Mouse (Mus musculus) MEL (cell line): ENCODE data around the gene Limk1. TPM values are rescaled to one million over a fixed set of nuclear protein-coding genes. Genes with fewer than 3 reads are reported as not detected.

Experiments used
- DNase-seq: peaks from one replicate; pipeline ENCODE4 v3.0.0; 2011; ENCODE audit warnings: low read depth, low spot score
- H3K27ac ChIP-seq: 2 replicates; pipeline ENCODE4 v1.5.1; 2012; ENCODE audit warnings: low read depth, mild to moderate bottlenecking, control low read depth, low read length, moderate library complexity; ENCODE audit not compliant: control insufficient read depth
- H3K27me3 ChIP-seq, 2 experiments: fragments of 150-350 bp in 1 of 2; sonication (generic) in 1 of 2; 2 replicates each; pipeline ENCODE4 v1.6.1; 2012; ENCODE audit warnings: low read length in 2 of 2, mild to moderate bottlenecking in 2 of 2, improper control_type of control experiment in 1 of 2, moderate library complexity in 1 of 2; ENCODE audit not compliant: insufficient read depth in 2 of 2, control insufficient read depth in 1 of 2
- H3K36me3 ChIP-seq, 2 experiments: 2 replicates each; pipeline ENCODE4 v1.6.1; 2012 to 2014; ENCODE audit warnings: low read length in 2 of 2, improper control_type of control experiment in 1 of 2, inconsistent platforms in 1 of 2, mild to moderate bottlenecking in 1 of 2; ENCODE audit not compliant: insufficient read depth in 2 of 2, control insufficient read depth in 1 of 2
- H3K4me1 ChIP-seq, 2 experiments: fragments of 150-350 bp in 1 of 2; sonication (generic) in 1 of 2; 2 replicates each; pipeline ENCODE4 v1.6.1; 2012; ENCODE audit warnings: low read length in 2 of 2, improper control_type of control experiment in 1 of 2, mild to moderate bottlenecking in 1 of 2; ENCODE audit not compliant: insufficient read depth in 2 of 2, control insufficient read depth in 1 of 2
- H3K4me3 ChIP-seq, 2 experiments: fragments of 150-350 bp in 1 of 2; sonication (generic) in 1 of 2; 2 replicates each; pipeline ENCODE4 v1.5.1; 2012; ENCODE audit warnings: low read depth in 2 of 2, low read length in 2 of 2, mild to moderate bottlenecking in 2 of 2, moderate library complexity in 2 of 2, control low read depth in 1 of 2, improper control_type of control experiment in 1 of 2; ENCODE audit not compliant: control insufficient read depth in 1 of 2, insufficient read depth in 1 of 2
- H3K79me2 ChIP-seq: 2 replicates; pipeline ENCODE4 v1.6.1; 2012; ENCODE audit warnings: mild to moderate bottlenecking, low read length, moderate library complexity; ENCODE audit not compliant: control insufficient read depth, poor library complexity, insufficient read depth
- H3K9ac ChIP-seq: 2 replicates; pipeline ENCODE4 v1.6.1; 2012; ENCODE audit warnings: low read depth, mild to moderate bottlenecking, control low read depth, low read length, moderate library complexity; ENCODE audit not compliant: control insufficient read depth, poor library complexity, severe bottlenecking
- H3K9me3 ChIP-seq: fragments of 150-350 bp; sonication (generic); replicated peaks from 2 replicates; pipeline ENCODE4 v1.6.1; 2012; ENCODE audit warnings: mild to moderate bottlenecking, low read length, improper control_type of control experiment, moderate library complexity; ENCODE audit not compliant: insufficient read depth
- BHLHE40 ChIP-seq: IDR thresholded peaks from 2 replicates; pipeline ENCODE4 v1.6.1; 2012; ENCODE audit warnings: low read depth, mild to moderate bottlenecking, inconsistent platforms, low read length, improper control_type of control experiment, borderline replicate concordance
- CHD1 ChIP-seq: IDR thresholded peaks from 2 replicates; pipeline ENCODE4 v1.6.1; 2012; ENCODE audit warnings: low read depth, mild to moderate bottlenecking, inconsistent platforms, low read length, improper control_type of control experiment
- CTCF ChIP-seq, 3 experiments: IDR thresholded peaks in 2 of 3; conservative IDR thresholded peaks in 1 of 3; 2 replicates each; pipeline ENCODE4 v1.5.1; 2011 to 2012; ENCODE audit warnings: low read length in 3 of 3, low read depth in 2 of 3, mild to moderate bottlenecking in 2 of 3, improper control_type of control experiment in 1 of 3, inconsistent platforms in 1 of 3, mixed read lengths in 1 of 3, moderate library complexity in 1 of 3; ENCODE audit not compliant: control insufficient read depth in 1 of 3, insufficient read depth in 1 of 3, poor library complexity in 1 of 3, severe bottlenecking in 1 of 3
- E2F4 ChIP-seq: IDR thresholded peaks from 2 replicates; pipeline ENCODE4 v1.6.1; 2011; ENCODE audit warnings: low read depth, low read length, improper control_type of control experiment, borderline replicate concordance
- ELF1 ChIP-seq: IDR thresholded peaks from 2 replicates; pipeline ENCODE4 v1.6.1; 2014; ENCODE audit warnings: low read depth, mild to moderate bottlenecking, inconsistent platforms, low read length, improper control_type of control experiment, moderate library complexity
- EP300 ChIP-seq, 2 experiments: IDR thresholded peaks; 2 replicates each; pipeline ENCODE4 v1.6.1; 2011; ENCODE audit warnings: improper control_type of control experiment in 2 of 2, low read length in 2 of 2, low read depth in 1 of 2, mild to moderate bottlenecking in 1 of 2
- GABPA ChIP-seq: IDR thresholded peaks from 2 replicates; pipeline ENCODE4 v1.6.1; 2012; ENCODE audit warnings: low read depth, mild to moderate bottlenecking, inconsistent platforms, low read length, improper control_type of control experiment, moderate library complexity
- HCFC1 ChIP-seq: IDR thresholded peaks from 2 replicates; pipeline ENCODE4 v1.6.1; 2012; ENCODE audit warnings: low read depth, mild to moderate bottlenecking, inconsistent platforms, low read length, improper control_type of control experiment, moderate library complexity
- JUND ChIP-seq: IDR thresholded peaks from 2 replicates; pipeline ENCODE4 v1.6.1; 2011; ENCODE audit warnings: low read depth, mild to moderate bottlenecking, improper control_type of control experiment, low read length
- KAT2A ChIP-seq: conservative IDR thresholded peaks from 2 replicates; pipeline ENCODE4 v1.6.1; 2012; ENCODE audit warnings: low read depth, low read length, improper control_type of control experiment, inconsistent platforms
- MAFK ChIP-seq: IDR thresholded peaks from 2 replicates; pipeline ENCODE4 v1.6.1; 2011; ENCODE audit warnings: low read depth, mild to moderate bottlenecking, low read length, improper control_type of control experiment, borderline replicate concordance
- MAZ ChIP-seq: IDR thresholded peaks from 2 replicates; pipeline ENCODE4 v1.6.1; 2012; ENCODE audit warnings: low read depth, mild to moderate bottlenecking, inconsistent platforms, low read length, improper control_type of control experiment
- MEF2A ChIP-seq: IDR thresholded peaks from 2 replicates; pipeline ENCODE4 v1.6.1; 2014; ENCODE audit warnings: low read depth, mild to moderate bottlenecking, inconsistent platforms, low read length, improper control_type of control experiment; ENCODE audit not compliant: poor library complexity, insufficient replicate concordance, severe bottlenecking; ENCODE audit errors: extremely low read depth
- NELFE ChIP-seq: IDR thresholded peaks from 2 replicates; pipeline ENCODE4 v1.6.1; 2011; ENCODE audit warnings: low read depth, low read length, improper control_type of control experiment
- NRF1 ChIP-seq: IDR thresholded peaks from 2 replicates; pipeline ENCODE4 v1.6.1; 2014; ENCODE audit warnings: low read depth, mild to moderate bottlenecking, inconsistent platforms, low read length, improper control_type of control experiment, moderate library complexity; ENCODE audit not compliant: poor library complexity, insufficient read depth, severe bottlenecking
- POLR2A ChIP-seq, 2 experiments: IDR thresholded peaks; 2 replicates each; pipeline ENCODE4 v1.6.1; 2011 to 2012; ENCODE audit warnings: low read length in 2 of 2, mild to moderate bottlenecking in 2 of 2, control low read depth in 1 of 2, improper control_type of control experiment in 1 of 2, low read depth in 1 of 2, moderate library complexity in 1 of 2; ENCODE audit not compliant: control insufficient read depth in 1 of 2, insufficient read depth in 1 of 2, poor library complexity in 1 of 2
- POLR2AphosphoS2 ChIP-seq: IDR thresholded peaks from 2 replicates; pipeline ENCODE4 v1.6.1; 2011; ENCODE audit warnings: low read length, improper control_type of control experiment
- POLR2AphosphoS5 ChIP-seq: IDR thresholded peaks from 2 replicates; pipeline ENCODE4 v1.6.1; 2012; ENCODE audit warnings: low read depth, borderline replicate concordance, mild to moderate bottlenecking, inconsistent platforms, low read length, moderate library complexity, mixed read lengths
- RCOR1 ChIP-seq: IDR thresholded peaks from 2 replicates; pipeline ENCODE4 v1.6.1; 2012; ENCODE audit warnings: low read depth, mild to moderate bottlenecking, inconsistent platforms, low read length, improper control_type of control experiment
- TBP ChIP-seq: IDR thresholded peaks from 2 replicates; pipeline ENCODE4 v1.8.0; 2011; ENCODE audit warnings: low read depth, low read length, improper control_type of control experiment
- TCF12 ChIP-seq: IDR thresholded peaks from 2 replicates; pipeline ENCODE4 v1.6.1; 2014; ENCODE audit warnings: low read depth, mild to moderate bottlenecking, inconsistent platforms, low read length, improper control_type of control experiment, moderate library complexity
- UBTF ChIP-seq: IDR thresholded peaks from 2 replicates; pipeline ENCODE4 v1.6.1; 2012; ENCODE audit warnings: low read depth, mild to moderate bottlenecking, inconsistent platforms, low read length, improper control_type of control experiment, moderate library complexity, borderline replicate concordance; ENCODE audit not compliant: insufficient read depth
- USF1 ChIP-seq: IDR thresholded peaks from 2 replicates; pipeline ENCODE4 v1.6.1; 2014; ENCODE audit warnings: low read depth, mild to moderate bottlenecking, inconsistent platforms, low read length, improper control_type of control experiment, moderate library complexity
- USF2 ChIP-seq, 2 experiments: IDR thresholded peaks; 2 replicates each; pipeline ENCODE4 v1.6.1; 2011 to 2012; ENCODE audit warnings: improper control_type of control experiment in 2 of 2, low read length in 2 of 2, borderline replicate concordance in 1 of 2, inconsistent platforms in 1 of 2, low read depth in 1 of 2, mild to moderate bottlenecking in 1 of 2; ENCODE audit not compliant: insufficient read depth in 1 of 2
- ZC3H11A ChIP-seq: IDR thresholded peaks from 2 replicates; pipeline ENCODE4 v1.6.1; 2012; ENCODE audit warnings: low read depth, mild to moderate bottlenecking, inconsistent platforms, low read length, improper control_type of control experiment
- ZKSCAN1 ChIP-seq: IDR thresholded peaks from 2 replicates; pipeline ENCODE4 v1.6.1; 2012; ENCODE audit warnings: low read depth, mild to moderate bottlenecking, inconsistent platforms, low read length, improper control_type of control experiment, moderate library complexity
- ZNF384 ChIP-seq: IDR thresholded peaks from 2 replicates; pipeline ENCODE4 v1.6.1; 2012; ENCODE audit warnings: low read depth, mild to moderate bottlenecking, inconsistent platforms, low read length, improper control_type of control experiment
- polyA plus RNA-seq, 2 experiments: library from polyadenylated mRNA; stranded (reverse) in 1 of 2; unstranded in 1 of 2; fragments of >175 nt in 1 of 2; fragments of >200 nt in 1 of 2; gene quantifications; 2 replicates each; pipeline versions ENCODE4 v1.2.1 to v1.2.4; 2012; ENCODE audit warnings: low replicate concordance in 2 of 2, low read depth in 1 of 2; ENCODE audit not compliant: insufficient read length in 2 of 2, insufficient read depth in 1 of 2, missing spikeins in 1 of 2
- total RNA-seq: library from RNA; depleted of rRNA; stranded (reverse); fragments of 300-350 nt; gene quantifications from 2 replicates; pipeline ENCODE4 v1.2.3, GENCODE M21; 2012

Gene Limk1
- total and polyA plus RNA-seq, 3 experiments = 7.3 to 14.8 TPM; not detected in 1

DNA sequence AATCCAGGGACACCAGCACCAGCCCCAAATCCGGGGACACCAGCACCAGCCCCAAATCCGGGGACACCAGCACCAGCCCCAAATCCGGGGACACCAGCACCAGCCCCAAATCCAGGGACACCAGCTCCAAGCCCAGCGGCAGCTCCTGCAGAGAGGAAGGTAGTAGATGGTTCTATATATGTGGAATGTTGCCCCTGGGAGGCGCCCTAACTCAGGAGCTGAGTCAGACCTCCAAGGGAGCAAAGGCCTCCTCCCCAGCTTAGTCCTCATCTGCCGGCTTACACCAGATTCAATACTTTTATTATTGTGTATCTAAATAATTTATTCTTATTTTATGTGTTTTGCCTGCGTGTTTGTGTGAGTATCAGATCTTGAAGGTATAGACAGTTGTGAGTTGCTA, 22.7 kb upstream of the Limk1 start:
- TF ChIP-seq ZNF384 = no peak
- TF ChIP-seq ZC3H11A = no peak
- TF ChIP-seq CHD1 = no peak
- no peak for TF ChIP-seq HCFC1
- no peak for TF ChIP-seq CTCF (IDR thresholded peaks at IDR 0.05 in 2 of 3, conservative IDR thresholded peaks at IDR 0.05 in 1 of 3; ENCODE audit: control insufficient read depth in 1 of 3, insufficient read depth in 1 of 3, low read depth in 2 of 3, low read length in 3 of 3, poor library complexity in 1 of 3, severe bottlenecking in 1 of 3)
- no peak for TF ChIP-seq TCF12
- TF ChIP-seq ELF1 = no peak
- no peak for TF ChIP-seq NRF1
- no peak for TF ChIP-seq GABPA
- no peak for TF ChIP-seq NELFE
- TF ChIP-seq MAFK = no peak
- no peak for TF ChIP-seq RCOR1
- no peak for TF ChIP-seq EP300 (IDR thresholded peaks at IDR 0.05; ENCODE audit: low read depth in 1 of 2, low read length in 2 of 2)
- TF ChIP-seq POLR2AphosphoS2 = no peak
- TF ChIP-seq USF2 (IDR thresholded peaks at IDR 0.05; ENCODE audit: borderline replicate concordance in 1 of 2, insufficient read depth in 1 of 2, low read depth in 1 of 2, low read length in 2 of 2) = no peak
- TF ChIP-seq MEF2A = no peak
- H3K9ac ChIP-seq = no peak overlapping the region
- H3K4me3 ChIP-seq = no peak overlapping the region
- no peak for DNase-seq
- H3K4me1 ChIP-seq = no peaks in the 10 kb centered on the region
- no peaks in the 10 kb centered on the region for H3K36me3 ChIP-seq
- no peaks in the 10 kb centered on the region for H3K79me2 ChIP-seq
- peaks cover 0 to 2% of the 10 kb centered on the region in 2 experiments; a peak in 2 of 4 replicates for H3K27me3 ChIP-seq
- H3K9me3 ChIP-seq = no peaks in the 10 kb centered on the region
- H3K27ac ChIP-seq = no peak overlapping the region

DNA sequence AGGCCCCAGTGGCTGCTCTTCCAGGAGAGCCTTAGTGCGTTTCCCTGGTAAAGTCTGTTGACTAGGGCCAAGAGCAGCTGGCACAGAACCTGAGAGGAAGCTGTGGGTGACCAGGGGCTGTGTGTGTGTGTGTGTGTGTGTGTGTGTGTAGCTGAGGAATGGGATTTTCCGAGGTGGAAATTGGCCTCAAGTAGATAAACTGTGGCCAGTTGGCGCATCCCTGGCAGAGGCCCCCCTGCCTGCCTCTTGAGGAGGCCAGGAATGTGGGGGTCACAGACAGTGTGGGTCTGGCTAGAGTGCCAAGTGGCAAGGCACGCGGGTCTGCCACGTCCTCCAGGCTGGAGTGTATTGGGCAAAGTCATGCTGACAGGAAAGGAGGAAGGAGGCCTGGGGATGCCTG, 20.9 kb upstream of the Limk1 start:
- H3K9ac ChIP-seq = no peak overlapping the region
- no peak for TF ChIP-seq USF2 (IDR thresholded peaks at IDR 0.05; ENCODE audit: borderline replicate concordance in 1 of 2, insufficient read depth in 1 of 2, low read depth in 1 of 2, low read length in 2 of 2)
- no peak for TF ChIP-seq UBTF
- no peak for TF ChIP-seq POLR2A (IDR thresholded peaks at IDR 0.05; ENCODE audit: control insufficient read depth in 1 of 2, insufficient read depth in 1 of 2, low read depth in 1 of 2, low read length in 2 of 2, poor library complexity in 1 of 2)
- no peak for TF ChIP-seq BHLHE40
- TF ChIP-seq USF1 = no peak
- TF ChIP-seq E2F4 = no peak
- no peak for TF ChIP-seq TCF12
- TF ChIP-seq NRF1 = no peak
- no peak for TF ChIP-seq JUND
- TF ChIP-seq ZNF384 = no peak
- no peak for TF ChIP-seq ZKSCAN1
- no peak for TF ChIP-seq CHD1
- no peak for TF ChIP-seq KAT2A
- no peak for TF ChIP-seq POLR2AphosphoS5
- no peak for TF ChIP-seq MAFK
- TF ChIP-seq TBP = no peak
- TF ChIP-seq HCFC1 = no peak
- TF ChIP-seq MAZ = no peak
- TF ChIP-seq, all 39 proteins: peak for 0
- Histone ChIP-seq H3K27ac (no peak overlapping the region), H3K9me3 (no peaks in the 10 kb centered on the region), H3K79me2 (no peaks in the 10 kb centered on the region), H3K4me3 (no peak overlapping the region), H3K27me3 (peaks cover 0 to 2% of the 10 kb centered on the region in 2 experiments; a peak in 2 of 4 replicates), H3K36me3 (no peaks in the 10 kb centered on the region), H3K4me1 (no peaks in the 10 kb centered on the region)
- no peak for DNase-seq
